Mouse (Mus musculus) midbrain, postnatal 0 days (tissue): ENCODE measurements around the gene Pet117. TPM values are rescaled to one million over a fixed set of nuclear protein-coding genes. Genes with fewer than 3 reads are reported as not detected.

Experiments used
- ATAC-seq: fragments of 200-750 bp; cut with Nextera tagmentation; 2 replicates; pipeline ENCODE4 v1.8.0; 2017; ENCODE audit warnings: moderate number of reproducible peaks, mild to moderate bottlenecking, moderate TSS enrichment, moderate library complexity; ENCODE audit not compliant: low FRiP score
- DNase-seq: peaks from one replicate; pipeline ENCODE4 v3.0.0-alpha.2; 2015; ENCODE audit warnings: low spot score
- H3K27ac ChIP-seq: fragments of 300-500 bp; sonication (generic); 2 replicates; pipeline ENCODE4 v1.5.1; 2014; ENCODE audit warnings: low read depth, mild to moderate bottlenecking, low read length, mixed read lengths
- H3K27me3 ChIP-seq: fragments of 300-500 bp; sonication (generic); 2 replicates; pipeline ENCODE4 v1.6.1; 2014; ENCODE audit warnings: low read length, control low read depth, mixed read lengths; ENCODE audit not compliant: insufficient read depth
- H3K36me3 ChIP-seq: fragments of 300-500 bp; sonication (generic); 2 replicates; pipeline ENCODE4 v1.6.1; 2014; ENCODE audit warnings: low read length, control low read depth, mixed read lengths; ENCODE audit not compliant: insufficient read depth
- H3K4me1 ChIP-seq: fragments of 300-500 bp; sonication (generic); 2 replicates; pipeline ENCODE4 v1.6.1; 2014; ENCODE audit warnings: mild to moderate bottlenecking, control low read depth, antibody characterized with exemption, low read length, mixed read lengths; ENCODE audit not compliant: insufficient read depth
- H3K4me2 ChIP-seq: fragments of 300-500 bp; sonication (generic); 2 replicates; pipeline ENCODE4 v1.6.1; 2014; ENCODE audit warnings: low read depth, mild to moderate bottlenecking, low read length, mixed read lengths; ENCODE audit not compliant: poor library complexity, severe bottlenecking
- H3K4me3 ChIP-seq: fragments of 300-500 bp; sonication (generic); 2 replicates; pipeline ENCODE4 v1.5.1; 2014; ENCODE audit warnings: low read depth, mild to moderate bottlenecking, low read length, moderate library complexity
- H3K9ac ChIP-seq: fragments of 300-500 bp; sonication (generic); replicated peaks from 2 replicates; pipeline ENCODE4 v1.6.1; 2014; ENCODE audit warnings: mild to moderate bottlenecking, low read length, moderate library complexity, mixed read lengths; ENCODE audit not compliant: poor library complexity, severe bottlenecking
- H3K9me3 ChIP-seq: fragments of 300-500 bp; sonication (generic); 2 replicates; pipeline ENCODE4 v1.6.1; 2016; ENCODE audit warnings: low read length, control low read depth
- CTCF ChIP-seq: IDR thresholded peaks from 2 replicates; pipeline ENCODE4 v1.5.1; 2016; ENCODE audit warnings: antibody characterized with exemption, mild to moderate bottlenecking
- WGBS: fragments of 180-500 bp; shearing (Covaris S2); extraction: QIAGEN DNeasy Blood & Tissue Kit; methylation state at CpG from one replicate; pipeline ENCODE4 v1.1.7; 2014; 5-methylcytosine and 5-hydroxymethylcytosine counted together
- polyA plus RNA-seq: library from polyadenylated mRNA; unstranded; fragments of >200 nt; fragmentation: Nextera tagmentation; extraction: Ambion mirVana; gene quantifications from 2 replicates; pipeline ENCODE4 v1.2.1, GENCODE M21; 2015
- total RNA-seq: library from RNA; depleted of rRNA; stranded (reverse); fragments of >200 nt; gene quantifications from 2 replicates; pipeline ENCODE4 v1.2.3, GENCODE M21; 2014

The Pet117 gene
- total and polyA plus RNA-seq, 2 experiments from 2014 or later: 3.8 TPM; not detected in 1

DNA sequence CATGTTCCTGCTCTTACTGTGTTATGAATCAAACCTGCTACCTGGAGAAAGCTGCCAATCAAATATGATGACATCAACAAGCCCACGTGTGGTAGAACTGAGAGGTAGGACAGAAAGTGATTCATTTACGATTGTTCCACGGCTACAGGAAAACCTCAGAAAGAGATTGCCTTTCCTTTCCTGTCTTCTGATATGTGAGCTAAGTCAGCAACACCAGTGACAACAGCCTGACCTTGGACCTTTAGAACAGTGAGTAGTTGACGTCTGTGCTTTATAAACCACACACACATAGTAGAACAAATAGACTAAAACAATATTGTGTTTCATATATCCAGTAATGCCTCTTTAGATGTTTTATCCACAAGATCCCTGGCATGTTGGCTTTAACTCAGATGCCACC, 25.6 kb upstream of the Pet117 start:
- Histone ChIP-seq H3K9ac (no peak overlapping the region), H3K4me1 (no peaks in the 10 kb centered on the region), H3K4me3 (no peak overlapping the region), H3K36me3 (no peaks in the 10 kb centered on the region), H3K4me2 (no peak overlapping the region), H3K27ac (no peak overlapping the region), H3K27me3 (no peaks in the 10 kb centered on the region), H3K9me3 (no peaks in the 10 kb centered on the region)
- ATAC-seq (no peak), DNase-seq (no peak)
- TF ChIP-seq CTCF: no peak
- 87% methylated on average over 4 of the region's 4 CpGs for WGBS

DNA sequence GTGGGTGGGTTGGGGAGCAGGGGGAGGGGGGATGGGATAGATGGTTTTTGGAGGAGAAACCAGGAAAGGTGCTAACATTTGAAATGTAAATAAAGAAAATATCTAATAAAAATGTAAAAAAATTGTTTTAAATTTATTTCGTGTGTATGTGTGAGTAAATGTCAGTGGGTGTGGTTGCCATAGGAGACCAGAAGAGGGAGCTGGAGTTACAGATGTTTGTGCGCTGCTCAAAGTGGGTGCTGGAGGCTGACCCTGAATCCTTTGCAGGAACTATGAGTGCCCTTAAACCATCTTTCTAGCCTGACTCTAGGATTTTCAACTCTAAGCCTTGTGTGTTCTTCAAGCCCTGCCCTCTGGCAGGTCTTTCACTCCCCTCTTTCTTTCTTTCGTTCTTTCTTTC, 20.3 kb upstream of the Pet117 start:
- no peaks in the 10 kb centered on the region for H3K36me3 ChIP-seq
- no peak overlapping the region for H3K9ac ChIP-seq
- no peak overlapping the region for H3K4me3 ChIP-seq
- no peak overlapping the region for H3K27ac ChIP-seq
- ATAC-seq: no peak
- no peak for DNase-seq
- no peak overlapping the region for H3K4me2 ChIP-seq
- WGBS: 68% methylated on average over 3 of the region's 3 CpGs
- H3K27me3 ChIP-seq: no peaks in the 10 kb centered on the region
- no peak for TF ChIP-seq CTCF
- no peaks in the 10 kb centered on the region for H3K9me3 ChIP-seq
- H3K4me1 ChIP-seq: no peaks in the 10 kb centered on the region

DNA sequence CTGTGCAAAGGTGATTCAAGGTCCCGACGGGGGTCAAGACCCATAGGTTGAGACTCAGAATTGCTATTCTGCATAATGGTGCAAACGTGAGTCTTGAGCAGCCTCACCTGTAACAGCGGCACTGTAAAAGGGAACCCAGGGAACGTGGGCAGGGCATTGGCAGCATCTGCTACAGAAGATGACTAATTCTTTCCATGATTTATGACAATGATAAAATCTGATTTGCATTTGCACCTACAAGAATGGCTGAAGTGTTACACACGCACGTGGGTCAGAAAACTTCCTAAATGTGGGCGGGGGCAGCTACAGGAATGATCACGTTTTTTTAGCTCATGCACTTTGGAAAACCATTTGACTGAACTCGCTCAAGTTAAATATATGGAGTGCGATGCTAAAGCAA, 16.0 kb upstream of the Pet117 start:
- 93% methylated on average over 11 of the region's 11 CpGs for WGBS
- Histone ChIP-seq H3K4me2 (no peak overlapping the region), H3K4me3 (no peak overlapping the region), H3K27me3 (no peaks in the 10 kb centered on the region), H3K9ac (no peak overlapping the region), H3K36me3 (no peaks in the 10 kb centered on the region), H3K9me3 (no peaks in the 10 kb centered on the region), H3K4me1 (no peaks in the 10 kb centered on the region), H3K27ac (no peak overlapping the region)
- no peak for TF ChIP-seq CTCF
- DNase-seq (no peak), ATAC-seq (no peak)

DNA sequence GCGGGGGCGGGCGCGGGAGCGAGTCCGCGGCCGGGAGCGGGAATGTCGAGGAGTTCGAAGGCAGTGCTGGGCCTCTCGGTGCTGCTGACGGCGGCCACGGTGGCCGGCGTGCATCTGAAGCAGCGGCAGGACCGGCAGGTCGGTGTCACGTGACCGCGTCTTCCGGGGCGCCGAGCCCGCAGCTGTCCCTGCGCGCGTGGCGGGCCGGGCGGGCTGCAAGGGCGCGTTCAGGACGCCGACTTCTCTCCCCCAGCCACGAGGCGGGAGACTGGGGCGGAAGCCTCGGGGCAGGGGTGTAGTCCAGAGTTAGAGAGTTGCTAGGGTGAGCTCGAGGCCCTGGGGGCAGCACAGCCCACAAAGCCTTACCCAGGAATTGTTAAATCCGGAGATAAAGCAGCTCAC, 225 bp downstream of the Pet117 start:
- Histone ChIP-seq H3K36me3 (peaks cover 10% of the 10 kb centered on the region), H3K4me1 (no peaks in the 10 kb centered on the region), H3K27ac (peak overlapping the region; percentile 80), H3K9me3 (no peaks in the 10 kb centered on the region), H3K9ac (peak overlapping the region; percentile 86), H3K4me3 (peak overlapping the region; percentile 94), H3K27me3 (no peaks in the 10 kb centered on the region), H3K4me2 (peak overlapping the region; percentile 71)
- TF ChIP-seq CTCF: no peak
- WGBS: under 1% methylated on average over 26 of the region's 43 CpGs
- ATAC-seq (peak; percentile 86), DNase-seq (no peak)

DNA sequence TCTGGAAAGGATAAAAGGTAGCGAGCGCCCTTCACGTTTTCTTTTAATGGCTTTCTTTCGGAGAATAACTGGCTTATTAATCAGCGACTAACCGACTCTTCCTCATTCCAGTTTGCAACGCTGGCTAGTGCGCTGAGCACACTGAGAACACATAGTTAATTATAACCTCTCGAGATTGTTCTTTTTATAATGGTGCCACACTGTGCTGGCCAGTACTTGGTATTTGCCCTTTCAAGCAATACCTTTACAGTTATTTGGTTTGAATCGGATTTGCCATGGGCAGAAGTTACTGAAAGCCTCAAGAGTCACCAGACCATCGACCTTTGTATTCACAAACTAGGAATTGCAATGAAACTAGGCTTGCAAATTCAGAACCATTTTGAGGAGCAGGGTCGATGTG, 715 bp downstream of the Pet117 start:
- H3K4me3 ChIP-seq: peak overlapping the region; percentile 94
- no peak for TF ChIP-seq CTCF
- WGBS: 1% methylated on average over 12 of the region's 12 CpGs
- DNase-seq (peak; percentile 1), ATAC-seq (peak; percentile 31; the same call in 1 of the 2 replicates)
- H3K9me3 ChIP-seq: no peaks in the 10 kb centered on the region
- H3K27me3 ChIP-seq: no peaks in the 10 kb centered on the region
- peaks cover 15% of the 10 kb centered on the region for H3K36me3 ChIP-seq
- peak overlapping the region; percentile 80 for H3K27ac ChIP-seq
- no peaks in the 10 kb centered on the region for H3K4me1 ChIP-seq
- peak overlapping the region; percentile 86 for H3K9ac ChIP-seq
- peak overlapping the region; percentile 71 for H3K4me2 ChIP-seq

DNA sequence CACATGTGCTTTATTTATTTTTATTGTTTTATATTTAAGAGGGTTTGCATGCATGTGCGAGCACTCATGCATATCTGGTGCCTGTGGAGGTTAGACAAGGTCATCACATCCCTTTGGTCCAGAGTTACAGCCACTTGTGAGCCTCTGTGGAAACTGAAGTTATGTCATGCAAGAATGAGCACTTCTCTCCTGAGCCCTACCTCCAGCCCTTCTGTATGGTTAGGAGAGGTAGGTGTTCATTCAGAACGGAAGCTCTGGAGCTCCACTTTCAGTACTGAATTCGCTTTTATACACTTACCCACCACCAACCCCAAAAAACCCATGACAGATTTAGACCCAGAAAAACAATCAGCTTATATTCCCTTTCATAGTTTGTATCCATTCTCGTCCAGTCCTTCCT, 2.8 kb downstream of the Pet117 start:
- H3K9me3 ChIP-seq: no peaks in the 10 kb centered on the region
- H3K4me2 ChIP-seq: no peak overlapping the region
- no peak for TF ChIP-seq CTCF
- no peak overlapping the region for H3K4me3 ChIP-seq
- DNase-seq: no peak
- H3K27ac ChIP-seq: no peak overlapping the region
- no peak for ATAC-seq
- no peaks in the 10 kb centered on the region for H3K27me3 ChIP-seq
- H3K4me1 ChIP-seq: no peaks in the 10 kb centered on the region
- H3K9ac ChIP-seq: no peak overlapping the region
- 91% methylated on average over 4 of the region's 4 CpGs for WGBS
- peaks cover 28% of the 10 kb centered on the region for H3K36me3 ChIP-seq
